Mouse (Mus musculus): ENCODE results near the gene Nlgn2.

DNA sequence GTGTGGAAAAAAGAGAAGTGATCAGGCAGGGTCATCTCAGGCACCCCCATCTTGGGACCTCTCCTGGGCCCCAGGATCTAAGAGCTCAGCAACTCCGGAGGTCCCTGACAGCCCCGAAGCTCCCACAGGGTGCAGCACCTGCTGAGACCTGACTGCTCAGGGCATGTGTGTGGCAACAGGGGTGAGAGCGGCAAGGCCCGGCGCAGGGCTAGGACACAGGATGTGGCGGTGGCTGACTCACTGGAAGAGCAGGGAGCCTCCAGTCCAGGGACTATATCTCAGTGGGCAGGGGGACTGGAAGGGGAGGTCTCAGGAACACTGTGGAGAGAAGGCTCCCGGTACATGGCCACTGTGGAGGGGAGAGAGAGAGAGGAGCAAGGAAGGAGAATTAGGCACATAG is 39.7 kb downstream of the Nlgn2 start:
- TF ChIP-seq CTCF (IDR thresholded peaks at IDR 0.05; ENCODE audit: low read depth) (no peak), EP300 (optimal IDR thresholded peaks at IDR 0.05) (no peak)
